Comparison of ENCODE assay signal across 8 mouse cellular contexts in the genomic region with DNA sequence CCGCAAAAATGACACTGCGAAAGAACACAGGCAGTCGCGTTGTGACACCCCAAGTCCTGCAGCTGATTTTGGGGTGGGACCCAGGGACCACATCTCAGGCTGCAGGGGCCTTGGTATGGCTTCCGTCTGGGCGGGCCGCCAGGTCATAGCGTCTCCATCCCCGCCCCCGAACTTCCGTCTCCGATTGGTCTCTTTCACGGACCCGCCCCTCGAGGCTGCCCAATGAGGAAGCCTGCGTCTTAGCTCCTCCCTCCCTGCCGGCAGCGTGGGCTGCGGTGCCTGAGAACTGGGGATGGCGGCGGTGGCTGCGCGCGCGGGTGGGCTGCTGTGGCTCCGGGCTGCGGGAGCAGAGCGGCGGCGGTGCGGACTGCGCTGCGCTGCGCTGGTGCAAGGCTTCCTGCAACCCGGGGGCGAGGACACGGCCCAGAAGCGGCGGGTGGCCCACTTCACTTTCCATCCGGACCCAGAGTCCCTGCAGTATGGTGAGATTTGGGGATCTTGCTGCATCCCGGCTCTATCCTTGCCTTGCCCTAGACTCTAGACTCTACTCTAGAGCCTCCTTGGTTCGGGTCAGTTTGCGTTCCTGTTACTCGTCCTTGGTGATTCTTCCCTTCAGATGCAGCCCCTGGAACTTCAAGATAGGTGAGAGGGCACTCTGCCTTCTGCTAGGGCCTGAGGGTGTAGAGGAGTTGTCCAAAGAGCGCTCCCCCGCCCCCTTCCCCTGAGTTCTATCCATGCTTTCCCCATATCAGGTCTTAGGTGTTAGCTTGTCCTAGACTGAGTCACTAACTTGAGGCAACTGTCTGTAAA. TPM values are rescaled to one million over a fixed set of nuclear protein-coding genes. Genes with fewer than 3 reads are reported as not detected.
DNase-seq lines count a peak whose midpoint lies in the region; ATAC-seq and TF ChIP-seq lines count a peak whose summit lies in the region.

A gene (plus strand): TSS at position 268 of the 810 bp plus-strand sequence.

- TF ChIP-seq CTCF in cortical plate, adult 2 months (IDR thresholded peaks at IDR 0.05; ENCODE audit: extremely low read depth, insufficient read depth, low read length) = no peak

- H3K4me3 ChIP-seq in cortical plate, adult 2 months (ENCODE audit: insufficient read depth, low read length) = peak within 1 kb of the TSS; percentile 79
- peak within 1 kb of the TSS; percentile 94 for H3K4me3 ChIP-seq in megakaryocyte, embryonic 14.5 days (replicated peaks)

- H3K36me3 ChIP-seq in megakaryocyte, embryonic 14.5 days (replicated peaks; ENCODE audit: low read length) = no peaks in the 10 kb centered on the region

- no peaks in the 10 kb centered on the region for H3K27me3 ChIP-seq in megakaryocyte, embryonic 14.5 days (replicated peaks)

- peaks cover 1% of the 10 kb centered on the region; the same call in 1 of the 2 replicates for H3K4me1 ChIP-seq in cortical plate, adult 2 months (ENCODE audit: control insufficient read depth, insufficient read depth, low read length)
- peaks cover 19% of the 10 kb centered on the region for H3K4me1 ChIP-seq in megakaryocyte, embryonic 14.5 days

- DNase-seq in gastrocnemius, adult 8-10 months (ENCODE audit: low spot score in 2 of 2) = peak; percentile 94 to 95
- DNase-seq in hindlimb bud, embryonic 11.5 days (ENCODE audit: extremely low spot score, low read depth, low spot score) = peak; percentile 57
- peak; percentile 95 to 98 for DNase-seq in left cerebral cortex, adult 8-10 months (ENCODE audit: low spot score in 2 of 2)
- peak; percentile 99 for DNase-seq in right cerebral cortex, postnatal 10 days (ENCODE audit: low spot score in 2 of 2)
- DNase-seq in urinary bladder, postnatal 25 days (ENCODE audit: low spot score) = peak; percentile 95

- no peak within 1 kb of the TSS for H3K27ac ChIP-seq in cortical plate, adult 2 months (ENCODE audit: insufficient read depth, low read length)

- H3K9me3 ChIP-seq in megakaryocyte, embryonic 14.5 days = no peaks in the 10 kb centered on the region; the same call in 1 of the 2 replicates

- peak; percentile 99 for ATAC-seq in activated CD4-positive, CD25-positive, alpha-beta regulatory T cell, adult 4 months

- peak; percentile 59; the same call in 1 of the 2 replicates for TF ChIP-seq POLR2A in cortical plate, adult 2 months (IDR thresholded peaks at IDR 0.05; ENCODE audit: extremely low read depth, insufficient read depth, low read length)

RNA-seq across cellular contexts. Expression of the gene that starts here (rescaled TPM):
- polyA plus RNA-seq in activated CD4-positive, CD25-positive, alpha-beta regulatory T cell, adult 4 months (2017; shearing (Covaris generic)) = 10 to 100 TPM in 1 of 2 experiments, 1 to 10 TPM in 1; 9.3 to 10.2 TPM
- polyA plus RNA-seq in cortical plate, adult 2 months (2012; rRNA removed) = 35.5 and 38.4 TPM in 2 replicates
- 10 to 100 TPM; 37.0 to 61.2 (median 49.0) TPM for total RNA-seq in gastrocnemius, adult 8-10 months (2022)
- total RNA-seq in left cerebral cortex, adult 8-10 months (2022) = 10 to 100 TPM; 37.9 to 43.8 (median 42.5) TPM
- polyA plus RNA-seq in megakaryocyte, embryonic 14.5 days (2012; ENCODE audit: insufficient read depth, low replicate concordance) = 2.8 and 7.3 TPM in 2 replicates
